Mouse (Mus musculus) heart, adult 11 months (tissue): ENCODE measurements at regions not wholly inside any gene's neighbourhood (a gene's known extent, or its start where the extent isn't known, plus 50 kb on each side); places are given as distances from the start of the nearest gene placed in this dataset.

Source experiments
- DNase-seq: peaks from one replicate; pipeline ENCODE4 v3.0.0; 2022

DNA sequence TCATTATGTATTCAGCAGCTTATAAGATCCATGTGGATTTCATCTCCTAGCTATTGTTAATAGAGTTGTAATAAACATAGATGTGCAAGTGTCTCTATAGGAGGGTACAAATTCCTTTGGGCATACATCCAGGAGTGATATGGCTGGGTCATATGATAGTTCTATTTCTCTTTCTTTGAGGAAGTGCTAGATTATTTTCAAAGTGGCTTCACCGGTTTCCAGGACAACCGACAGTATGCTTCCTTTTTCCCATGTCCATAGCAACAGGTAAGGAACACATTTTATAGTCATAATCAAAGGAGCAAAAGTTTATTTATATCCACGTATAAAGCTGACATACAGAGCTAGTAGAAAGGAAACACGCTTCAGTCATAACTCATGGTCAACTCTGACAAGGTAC lies 710.2 kb upstream of the Tenm4 start:
- no peak for DNase-seq

DNA sequence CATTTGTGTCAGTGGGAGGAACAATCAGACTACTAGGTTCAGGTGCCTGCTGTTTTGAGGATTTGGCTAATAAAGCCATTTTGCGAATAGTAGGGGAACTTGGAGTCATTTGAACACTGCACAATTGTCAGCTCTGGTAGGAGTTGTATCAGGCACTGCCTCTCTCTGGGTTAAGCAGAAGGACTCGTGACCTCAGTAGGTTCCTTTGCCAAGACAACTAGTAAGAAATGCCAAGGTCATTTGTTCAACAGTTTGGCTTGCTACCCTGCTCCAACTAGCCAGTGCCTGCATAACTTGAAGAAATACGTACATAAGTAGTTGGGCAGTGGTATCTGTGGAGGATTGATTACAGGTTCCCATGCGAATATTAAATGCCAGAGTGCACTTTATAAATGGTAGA lies 705.5 kb upstream of the Tenm4 start:
- DNase-seq: peak; percentile 88

DNA sequence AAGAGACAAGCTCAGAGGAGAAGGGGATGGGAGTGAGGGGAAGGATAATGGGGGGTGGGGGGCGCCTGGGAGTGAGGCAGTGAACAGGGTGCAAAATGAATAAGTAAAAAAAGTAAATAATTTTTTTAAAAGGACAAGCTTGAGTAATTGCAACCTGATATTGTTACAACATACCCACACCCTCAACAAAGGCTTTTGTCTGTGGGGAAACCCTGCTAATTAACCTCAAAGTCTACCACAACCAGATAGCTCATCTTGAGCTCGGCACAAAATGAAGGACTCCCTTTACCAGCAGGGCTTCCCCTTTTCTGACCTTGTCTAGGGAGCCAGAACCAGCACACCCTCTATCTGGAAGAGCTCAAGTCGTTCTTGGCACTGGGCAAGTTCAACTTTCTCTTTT lies 704.0 kb upstream of the Tenm4 start:
- no peak for DNase-seq

DNA sequence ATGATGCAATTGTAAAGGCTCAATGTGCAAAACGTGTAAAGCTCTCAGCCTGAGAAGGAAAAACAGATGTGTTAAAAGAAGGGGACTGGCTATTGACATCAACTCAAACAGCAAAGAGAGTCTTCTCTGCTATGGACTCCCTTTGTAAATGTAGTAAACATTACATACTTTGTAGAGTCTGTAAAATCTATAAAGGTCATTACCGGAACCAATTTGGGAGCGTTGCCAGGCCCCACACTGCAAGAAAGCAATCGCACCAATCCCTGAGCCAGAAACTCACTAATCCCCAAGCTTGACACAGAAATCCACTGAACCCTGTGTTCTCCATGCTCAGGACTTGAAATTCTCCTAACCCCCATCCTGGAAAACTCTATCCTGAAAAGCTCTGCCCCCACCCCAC lies 697.2 kb upstream of the Tenm4 start:
- no peak for DNase-seq

DNA sequence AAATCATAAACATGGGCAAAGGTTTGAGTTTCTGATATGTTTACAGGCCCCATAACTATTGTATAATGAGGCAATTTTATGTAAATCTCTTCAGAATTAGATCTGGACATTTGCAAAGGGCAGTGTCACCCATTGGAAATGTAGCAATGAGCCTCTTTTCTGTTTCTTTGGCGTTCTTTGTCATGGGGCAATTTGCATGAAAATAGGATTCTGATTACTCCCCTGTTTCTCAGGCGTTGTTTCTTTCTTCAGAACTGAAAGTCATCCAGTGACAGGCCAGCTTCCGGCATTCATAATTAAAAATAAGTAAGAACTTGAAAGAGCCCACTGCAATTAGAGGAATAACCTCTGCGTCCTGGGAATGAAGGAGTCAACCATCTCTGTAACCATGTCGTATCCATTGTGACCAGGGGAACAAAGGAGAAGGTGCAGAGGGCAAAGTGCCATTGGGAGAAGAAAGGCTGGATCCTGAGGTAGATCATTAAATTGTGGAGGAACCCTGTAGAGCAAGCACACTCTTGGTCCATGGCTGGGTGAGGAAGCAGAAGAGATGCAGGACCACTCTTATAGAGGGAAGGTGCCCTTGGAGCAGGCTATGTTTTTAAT lies 690.8 kb upstream of the Tenm4 start:
- DNase-seq: no peak

DNA sequence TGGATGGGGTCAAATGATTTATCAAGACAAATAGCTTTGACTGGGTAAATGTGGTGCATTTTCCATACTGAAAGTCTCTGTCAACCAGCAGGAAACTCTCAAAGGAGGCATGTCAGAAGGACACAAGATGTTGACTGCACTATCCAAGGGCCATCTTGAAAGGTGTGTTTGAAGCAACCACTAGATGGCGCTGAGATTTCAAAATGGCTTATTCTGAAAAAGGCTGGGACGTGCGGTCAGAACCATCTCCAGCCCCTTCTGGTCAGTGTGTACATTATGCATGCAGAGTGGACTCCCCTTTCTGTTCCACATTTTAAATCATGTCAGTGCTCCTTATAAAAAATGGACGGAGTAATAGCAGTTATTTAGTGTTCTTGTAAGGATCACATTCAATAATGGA lies 681.4 kb upstream of the Tenm4 start:
- no peak for DNase-seq

DNA sequence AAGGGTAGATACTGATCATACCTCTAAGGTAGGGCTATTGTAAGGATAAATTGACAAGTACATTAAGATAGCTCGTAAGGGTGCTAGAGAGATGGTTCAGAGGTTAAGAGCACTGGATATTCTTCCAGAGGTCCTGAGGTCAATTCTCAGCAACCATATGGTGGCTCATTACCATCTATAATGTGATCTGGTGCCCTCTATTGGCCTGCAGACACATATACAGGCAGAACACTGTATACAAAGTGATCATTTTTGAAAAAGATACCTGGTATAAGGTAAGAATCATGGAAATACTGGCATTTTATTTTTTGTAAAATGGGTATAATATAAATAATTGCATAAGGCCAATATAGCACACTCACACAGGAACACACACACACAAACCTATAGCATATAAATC lies 676.3 kb upstream of the Tenm4 start:
- no peak for DNase-seq

DNA sequence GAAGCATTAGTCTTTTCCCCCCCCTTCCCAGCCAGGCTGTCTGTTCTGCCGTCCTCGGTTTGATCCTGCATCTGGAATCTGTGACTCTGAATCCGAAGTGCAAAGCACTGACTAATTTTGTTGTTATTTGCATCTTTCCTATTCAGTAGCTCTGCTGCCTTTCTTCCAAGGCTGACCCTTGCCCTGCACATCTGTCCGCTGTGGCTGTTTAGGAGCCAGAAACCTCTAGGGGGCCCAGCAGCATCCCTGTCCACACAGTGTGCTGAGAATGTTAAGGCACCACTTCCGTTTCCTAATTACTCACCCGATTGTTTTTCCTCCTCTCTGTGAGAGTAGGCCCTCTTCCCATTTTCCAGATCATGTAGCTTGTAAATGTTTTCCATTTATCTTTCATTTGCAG lies 668.1 kb upstream of the Tenm4 start:
- no peak for DNase-seq

DNA sequence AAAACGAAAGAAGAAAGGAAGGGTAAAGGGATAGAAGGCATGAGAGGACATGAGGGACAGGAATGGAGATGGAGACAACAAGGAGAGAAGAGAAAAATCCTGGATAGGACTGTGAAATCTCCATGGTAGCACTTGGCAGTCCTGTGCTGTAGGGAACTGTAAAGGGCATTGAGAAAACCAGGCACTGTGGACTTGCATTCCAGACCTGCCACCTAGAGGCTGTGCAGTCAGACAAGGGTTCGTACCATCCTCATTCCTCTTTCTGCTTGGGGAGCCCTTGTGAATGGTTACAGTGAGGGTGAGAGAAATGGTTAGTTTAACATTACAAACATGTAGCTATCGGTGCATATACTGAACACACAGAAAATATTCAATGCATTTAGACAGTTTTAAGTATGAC lies 623.8 kb upstream of the Tenm4 start:
- no peak for DNase-seq

DNA sequence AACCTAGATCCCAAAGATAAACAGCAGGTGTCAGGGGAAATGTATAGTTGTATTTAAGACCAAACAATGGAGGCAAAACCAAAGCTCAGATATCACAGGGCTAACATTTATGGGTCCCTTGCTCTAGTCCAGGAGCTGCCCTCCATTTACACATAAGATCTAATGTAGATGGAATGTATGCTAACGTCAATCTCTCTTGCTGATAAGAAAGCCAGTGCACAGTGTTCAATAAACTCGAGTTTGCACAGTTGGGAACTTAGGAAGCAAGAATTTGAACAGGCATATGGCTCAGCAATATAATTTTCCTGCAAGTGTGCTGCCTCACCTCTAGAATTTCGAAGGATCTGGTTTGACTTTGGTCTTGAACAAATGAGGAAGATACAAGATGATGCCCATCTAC lies 620.9 kb upstream of the Tenm4 start:
- DNase-seq: no peak

DNA sequence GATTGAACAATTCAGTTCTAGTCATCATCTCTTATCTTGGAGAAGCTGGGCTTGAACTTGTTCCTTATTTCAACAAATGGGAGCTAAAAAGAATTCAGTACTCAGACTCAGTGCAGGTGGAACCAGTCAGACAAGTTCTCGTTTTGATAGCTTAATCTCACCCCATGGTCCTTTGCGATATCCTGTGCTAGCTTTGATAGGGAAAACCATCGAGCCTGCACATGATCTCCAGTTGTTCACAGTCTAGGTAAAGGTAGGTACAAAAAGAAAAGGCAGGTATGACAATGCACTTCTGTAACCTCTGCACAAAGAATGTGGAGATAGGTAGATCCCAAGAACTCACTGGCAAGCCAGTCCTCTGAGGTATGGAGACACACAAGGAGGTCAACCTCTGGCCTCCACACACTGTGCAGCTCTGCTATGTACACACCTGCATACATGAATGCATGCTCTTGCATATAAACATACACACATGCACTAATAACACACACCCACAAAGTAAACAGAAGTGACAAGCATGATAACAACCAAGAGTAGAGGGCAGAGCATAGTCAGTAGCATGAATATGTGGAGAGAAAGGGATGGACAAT lies 619.2 kb upstream of the Tenm4 start:
- no peak for DNase-seq

DNA sequence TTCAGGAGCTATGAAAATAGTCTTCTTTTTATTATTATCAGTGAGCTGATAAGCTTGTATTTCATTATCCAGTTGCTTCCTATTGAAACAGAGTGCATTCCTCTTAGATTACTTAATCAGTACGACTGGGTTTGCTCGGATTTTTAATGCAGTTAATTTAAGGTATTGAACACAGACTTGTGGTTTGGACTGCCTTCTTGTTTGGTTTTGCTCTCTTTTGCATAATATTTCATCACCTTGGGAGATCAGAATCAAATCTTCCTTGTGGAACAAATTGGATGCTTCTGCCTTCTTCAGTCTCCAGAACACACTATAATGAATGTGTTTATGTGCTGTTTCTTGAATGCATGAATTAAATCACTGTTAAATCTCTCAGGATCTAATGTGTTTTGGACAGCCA lies 612.5 kb upstream of the Tenm4 start:
- no peak for DNase-seq

DNA sequence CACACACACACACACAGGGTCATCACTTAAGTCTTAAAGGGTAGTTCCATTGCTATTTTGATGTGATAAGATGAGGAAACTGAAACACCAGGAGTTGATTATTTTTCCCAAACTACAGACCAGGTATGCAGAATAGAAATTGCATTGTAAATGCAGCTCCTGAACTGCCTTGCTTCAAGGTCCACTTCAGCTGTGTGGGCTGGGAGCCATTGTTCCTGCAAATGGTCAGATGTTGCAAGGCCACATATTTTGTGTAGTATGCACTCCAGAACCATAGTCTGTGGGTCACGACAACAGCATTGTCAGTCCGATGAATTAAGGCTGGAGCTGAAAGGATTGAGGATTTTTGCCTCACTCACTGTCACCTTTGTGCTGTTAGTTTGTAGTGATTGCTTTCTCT lies 592.4 kb upstream of the Tenm4 start:
- no peak for DNase-seq

DNA sequence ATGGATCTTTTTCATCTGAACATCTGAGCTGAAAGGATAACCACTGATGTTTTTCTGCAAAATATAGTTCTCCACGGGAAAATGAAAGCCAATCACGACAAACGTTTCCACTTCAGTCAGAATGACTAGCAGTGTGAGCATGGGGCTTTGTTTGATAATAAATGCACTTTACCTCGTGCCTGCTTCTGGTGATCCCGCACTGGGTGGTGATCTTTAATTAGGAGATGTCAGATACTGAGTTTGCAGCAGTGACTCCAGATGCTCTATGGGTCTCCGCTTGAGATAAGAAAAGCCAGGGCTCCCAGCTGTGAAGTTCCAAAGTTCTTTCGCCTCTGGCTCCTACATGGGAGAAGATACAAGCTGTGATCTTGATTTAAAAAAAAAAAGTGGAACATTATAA lies 589.7 kb upstream of the Tenm4 start:
- no peak for DNase-seq

DNA sequence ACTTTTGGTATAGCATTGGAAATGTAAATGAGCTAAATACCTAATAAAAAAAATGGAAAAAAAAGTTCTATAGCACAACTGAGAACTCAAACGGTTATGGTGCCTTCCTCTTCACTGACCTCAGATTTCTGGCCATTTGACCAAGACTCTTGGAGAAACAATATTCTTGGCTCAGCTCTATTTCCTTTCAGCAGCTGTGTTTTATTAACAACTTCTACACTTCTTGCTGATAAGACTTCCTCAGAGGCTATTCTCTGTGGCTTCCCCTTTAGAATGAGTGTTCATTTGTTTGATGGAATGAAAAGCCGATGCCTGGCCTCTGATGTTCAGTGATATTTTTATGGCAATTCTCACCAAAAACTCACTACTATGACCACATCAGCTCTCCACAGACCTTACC lies 572.7 kb upstream of the Tenm4 start:
- no peak for DNase-seq

DNA sequence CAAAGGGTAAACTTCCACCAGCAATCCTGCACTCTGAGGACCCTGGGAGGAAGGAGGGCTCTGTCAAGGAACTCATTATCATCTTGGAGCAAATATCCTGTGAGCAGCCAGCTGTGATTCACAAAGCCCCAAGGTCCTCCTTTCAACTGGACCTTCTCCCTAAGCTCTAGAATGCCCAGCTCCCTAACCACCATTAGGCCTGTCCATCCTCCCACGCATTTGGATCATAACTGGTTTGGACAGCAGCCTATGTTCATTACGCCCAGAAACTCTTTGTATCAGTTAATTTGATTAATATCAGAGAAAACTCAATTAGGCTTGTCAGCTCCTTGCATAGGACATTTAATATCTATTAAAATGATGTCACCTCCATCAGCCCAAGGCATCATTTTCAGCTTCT lies 557.3 kb upstream of the Tenm4 start:
- DNase-seq: no peak

DNA sequence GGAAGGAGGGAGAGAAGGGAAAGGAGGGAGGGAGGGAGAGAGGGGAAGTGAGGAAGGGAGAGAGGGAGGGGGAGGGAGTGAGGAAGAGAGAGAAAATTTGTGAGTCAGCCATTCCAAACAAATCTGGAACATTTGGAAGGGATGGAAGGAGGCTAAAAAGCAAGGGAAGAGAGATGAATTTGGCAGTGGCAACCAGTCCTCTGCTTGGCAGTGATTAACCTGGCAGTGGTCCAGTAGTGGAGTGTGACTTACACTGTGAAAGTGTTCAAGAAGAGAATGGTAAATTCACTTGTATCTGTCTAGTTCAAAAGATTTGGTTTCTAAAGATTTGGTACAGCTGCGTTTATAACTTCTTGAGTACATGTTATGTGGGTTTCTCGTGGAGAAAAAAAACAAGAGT lies 553.7 kb upstream of the Tenm4 start:
- DNase-seq: no peak

DNA sequence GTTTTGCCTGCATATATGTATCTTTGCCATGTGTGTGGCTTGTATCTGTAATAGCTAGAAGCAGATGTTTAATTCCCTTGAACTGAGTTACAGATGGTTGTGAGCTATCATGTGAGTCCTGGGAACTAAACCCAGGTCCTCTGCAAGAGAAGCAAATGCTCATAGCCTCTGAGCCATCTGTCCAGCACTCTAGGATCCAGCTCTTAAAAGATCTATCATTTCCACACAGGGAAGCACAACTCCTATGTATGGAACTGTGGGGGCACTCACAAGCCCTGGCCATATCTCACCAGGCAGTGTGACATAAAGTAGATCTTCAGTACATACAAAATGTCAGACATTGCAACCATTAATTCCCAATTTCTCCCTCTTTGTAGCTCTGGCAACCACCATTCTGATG lies 552.9 kb upstream of the Tenm4 start:
- no peak for DNase-seq

DNA sequence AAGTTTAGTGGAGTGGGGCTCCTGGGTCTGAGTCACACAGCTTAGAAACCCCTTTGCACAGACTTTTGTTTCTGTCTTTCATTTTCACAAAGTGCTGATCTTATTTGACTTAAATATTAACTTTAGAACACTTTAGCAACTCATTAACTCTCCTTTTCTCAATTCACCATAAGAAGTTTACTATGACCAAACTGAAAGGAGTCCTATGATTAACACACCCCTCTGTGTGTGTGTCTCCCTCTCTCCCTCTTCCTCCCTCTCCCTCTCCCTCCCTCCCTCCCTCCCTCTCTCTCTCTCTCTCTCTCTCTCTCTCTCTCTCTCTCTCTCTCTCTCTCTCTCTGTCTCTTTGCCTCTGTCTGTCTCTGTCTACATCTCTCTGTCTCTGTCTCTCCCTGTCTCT lies 551.0 kb upstream of the Tenm4 start:
- no peak for DNase-seq

DNA sequence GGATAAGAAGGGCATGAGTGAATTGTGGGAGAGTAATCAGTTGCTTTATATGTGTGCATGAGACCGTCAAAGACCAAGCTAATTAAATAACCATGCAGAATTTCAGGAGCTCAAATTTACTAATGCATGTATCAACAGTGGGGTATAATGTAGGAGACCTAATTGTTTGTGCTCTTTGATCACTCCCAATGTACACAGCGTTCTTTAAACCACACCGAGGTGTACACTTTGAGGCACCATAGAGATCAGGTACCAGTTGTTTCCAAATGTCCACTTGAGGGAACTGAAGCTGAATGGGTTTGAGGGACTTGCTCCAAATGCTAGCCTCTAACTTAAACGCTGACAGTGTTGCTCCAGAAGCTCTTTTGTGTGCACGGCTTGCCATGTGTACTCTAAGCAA lies 530.4 kb upstream of the Tenm4 start:
- DNase-seq: no peak

DNA sequence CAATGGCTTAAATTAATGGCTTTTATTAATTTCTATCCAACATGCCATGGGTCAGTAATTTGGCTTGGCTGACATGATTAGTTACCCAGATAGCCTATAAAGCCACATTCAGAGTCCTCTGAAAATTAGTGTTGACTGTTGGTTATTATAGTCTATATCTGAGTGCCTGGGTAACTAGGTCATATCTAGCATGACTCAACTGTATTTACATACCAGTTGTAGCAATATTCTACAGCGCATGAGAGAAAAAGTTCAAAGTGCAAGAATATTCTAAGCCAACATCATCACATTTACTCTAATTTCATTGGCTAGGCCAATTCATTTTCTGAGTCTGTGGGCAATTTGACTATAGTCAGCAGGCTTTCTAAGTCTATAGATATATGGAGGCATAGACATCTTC lies 496.7 kb upstream of the Tenm4 start:
- no peak for DNase-seq

DNA sequence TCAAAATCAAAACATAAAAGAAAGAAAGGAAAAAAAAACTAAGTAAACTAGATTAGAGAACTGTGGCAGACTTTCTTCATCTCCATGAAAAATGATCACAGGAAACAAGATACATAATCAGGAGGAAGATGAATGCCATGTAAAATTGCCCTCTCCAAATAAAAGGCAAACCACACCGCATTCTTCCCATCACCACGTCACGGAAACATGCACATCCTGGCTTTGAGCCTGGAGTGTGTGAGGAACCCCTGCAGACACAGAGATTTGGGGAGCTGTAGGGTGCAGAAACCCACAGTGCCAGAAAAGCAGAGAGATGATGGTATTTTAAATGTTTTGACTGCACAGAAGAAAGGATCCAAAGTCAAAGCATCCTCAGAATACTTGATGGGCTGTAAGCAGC lies 488.5 kb upstream of the Tenm4 start:
- DNase-seq: no peak

DNA sequence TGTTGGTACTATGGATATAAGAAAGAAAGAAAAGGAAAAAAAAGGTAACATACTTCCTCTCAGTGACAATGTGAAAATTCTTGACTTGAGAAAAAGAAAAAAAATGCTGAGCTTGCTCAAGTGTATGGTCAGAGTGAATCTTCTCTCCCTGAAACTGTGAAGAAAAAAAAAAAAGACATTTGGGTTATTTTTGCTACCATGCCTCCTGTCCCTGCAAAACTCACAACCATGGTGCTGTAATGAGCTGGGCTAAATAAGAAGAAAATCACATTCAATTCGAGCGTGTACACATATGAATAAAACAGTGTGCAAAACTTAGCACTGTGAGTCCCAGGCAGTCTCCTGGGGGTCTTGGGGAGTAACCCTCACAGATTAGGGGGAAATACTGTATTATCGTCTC lies 483.3 kb upstream of the Tenm4 start:
- DNase-seq: no peak

DNA sequence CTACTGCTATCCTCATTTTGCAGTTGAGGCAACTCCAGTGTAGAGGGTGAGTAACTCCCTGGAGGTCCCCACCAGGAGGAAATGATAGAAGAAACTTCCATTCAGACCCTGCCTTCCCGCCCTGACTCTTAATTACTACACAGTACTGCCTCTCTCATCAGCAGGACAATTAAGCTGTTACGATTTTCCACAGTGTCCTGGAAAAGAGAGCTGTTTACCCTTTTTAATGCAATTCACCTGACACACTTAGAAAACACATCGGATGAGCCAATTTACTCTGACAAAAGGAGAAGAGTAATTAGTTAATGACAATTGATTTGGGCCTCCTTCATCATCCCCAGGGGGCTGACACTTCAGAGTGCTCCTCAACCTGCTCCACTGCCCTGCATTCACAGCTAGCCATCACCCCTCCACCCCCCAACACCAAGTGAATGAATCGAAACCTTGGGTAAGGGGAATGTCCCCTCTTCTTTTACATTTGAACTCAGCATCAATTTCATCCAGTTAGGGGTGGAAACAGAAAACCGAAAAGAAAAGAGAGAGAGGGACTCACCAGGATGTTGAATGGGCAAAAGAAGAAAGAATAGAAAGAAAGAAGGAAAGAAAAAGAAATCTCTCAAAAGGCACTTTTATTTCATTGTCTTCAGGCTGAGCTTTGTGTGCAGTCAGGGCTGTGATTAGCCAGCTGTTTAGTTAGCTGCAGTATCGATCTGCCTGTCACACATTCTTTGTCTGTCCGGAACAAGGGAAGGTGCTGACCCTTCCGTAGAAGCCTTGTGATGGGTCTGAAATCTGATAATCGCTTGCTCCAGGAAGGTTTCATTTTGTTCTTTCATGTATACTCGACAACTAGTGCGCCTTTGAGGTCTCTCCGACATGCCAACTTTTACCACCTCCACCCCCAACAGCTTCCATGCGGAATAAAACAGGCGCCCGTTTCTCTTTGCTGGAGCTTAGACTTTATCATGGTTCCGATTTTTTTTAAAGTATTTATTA lies 482.6 kb upstream of the Tenm4 start:
- no peak for DNase-seq
